Mouse (Mus musculus) limb, embryonic 14.5 days (tissue): ENCODE measurements at regions not wholly inside any gene's neighbourhood (a gene's known extent, or its start where the extent isn't known, plus 50 kb on each side); places are given as distances from the start of the nearest gene placed in this dataset.

ENCODE experiments used
- ATAC-seq: fragments of 200-750 bp; cut with Nextera tagmentation; 2 replicates; pipeline ENCODE4 v1.8.0; 2017; ENCODE audit warnings: low read depth, moderate number of reproducible peaks, moderate TSS enrichment; ENCODE audit not compliant: low FRiP score
- DNase-seq: peaks from one replicate; pipeline ENCODE4 v3.0.0-alpha.2; 2015; ENCODE audit warnings: low spot score
- H3K27ac ChIP-seq: fragments of 300-500 bp; sonication (generic); replicated peaks from 2 replicates; pipeline ENCODE4 v1.5.1; 2014; ENCODE audit warnings: low read depth, mild to moderate bottlenecking, low read length, moderate library complexity, mixed read lengths
- H3K27me3 ChIP-seq: fragments of 300-500 bp; sonication (generic); 2 replicates; pipeline ENCODE4 v1.6.1; 2014; ENCODE audit warnings: low read length, mixed read lengths; ENCODE audit not compliant: control insufficient read depth, insufficient read depth
- H3K36me3 ChIP-seq: fragments of 300-500 bp; sonication (generic); 2 replicates; pipeline ENCODE4 v1.6.1; 2014; ENCODE audit warnings: mild to moderate bottlenecking, low read length, moderate library complexity, mixed read lengths; ENCODE audit not compliant: control insufficient read depth, insufficient read depth
- H3K4me1 ChIP-seq: fragments of 300-500 bp; sonication (generic); 2 replicates; pipeline ENCODE4 v1.6.1; 2014; ENCODE audit warnings: antibody characterized with exemption, low read length, mixed read lengths; ENCODE audit not compliant: control insufficient read depth, insufficient read depth
- H3K4me2 ChIP-seq: fragments of 300-500 bp; sonication (generic); replicated peaks from 2 replicates; pipeline ENCODE4 v1.6.1; 2014; ENCODE audit warnings: low read depth, mild to moderate bottlenecking, low read length, moderate library complexity; ENCODE audit not compliant: severe bottlenecking
- H3K4me3 ChIP-seq: fragments of 300-500 bp; sonication (generic); replicated peaks from 2 replicates; pipeline ENCODE4 v1.5.1; 2014; ENCODE audit warnings: low read length
- H3K9ac ChIP-seq: fragments of 300-500 bp; sonication (generic); 2 replicates; pipeline ENCODE4 v1.6.1; 2014; ENCODE audit warnings: mild to moderate bottlenecking, low read depth, low read length, moderate library complexity; ENCODE audit not compliant: severe bottlenecking
- H3K9me3 ChIP-seq: fragments of 300-500 bp; sonication (generic); 2 replicates; pipeline ENCODE4 v1.6.1; 2016; ENCODE audit warnings: low read length; ENCODE audit not compliant: control insufficient read depth
- POLR2A ChIP-seq: fragments of 200-500 bp; IDR thresholded peaks from 2 replicates; pipeline ENCODE4 v1.8.0; 2012; ENCODE audit warnings: inconsistent platforms, mild to moderate bottlenecking, moderate library complexity, borderline replicate concordance; ENCODE audit not compliant: insufficient read depth, insufficient read length; ENCODE audit errors: extremely low read depth
- WGBS: fragments of 180-500 bp; shearing (Covaris S2); extraction: QIAGEN DNeasy Blood & Tissue Kit; methylation state at CpG from one replicate; pipeline ENCODE4 v1.1.7; 2014; 5-methylcytosine and 5-hydroxymethylcytosine counted together

GRCm38 (mm10) chr6:16213635-16214034 is 493.2 kb downstream of the Mdfic start:
- Histone ChIP-seq H3K9me3 (no peaks in the 10 kb centered on the region), H3K4me3 (no peak overlapping the region), H3K9ac (no peak overlapping the region), H3K36me3 (no peaks in the 10 kb centered on the region), H3K4me1 (no peaks in the 10 kb centered on the region), H3K27ac (no peak overlapping the region), H3K4me2 (no peak overlapping the region), H3K27me3 (no peaks in the 10 kb centered on the region)
- WGBS, result 48% methylated on average over 4 of the region's 4 CpGs
- ATAC-seq (no peak), DNase-seq (no peak)
- TF ChIP-seq POLR2A, result no peak

- Histone ChIP-seq H3K9ac (no peak overlapping the region), H3K4me3 (no peak overlapping the region), H3K27ac (no peak overlapping the region), H3K4me1 (no peaks in the 10 kb centered on the region), H3K9me3 (no peaks in the 10 kb centered on the region), H3K4me2 (no peak overlapping the region), H3K27me3 (no peaks in the 10 kb centered on the region), H3K36me3 (no peaks in the 10 kb centered on the region)
- no peak for ATAC-seq
- 30% methylated on average over 3 of the region's 3 CpGs for WGBS
- TF ChIP-seq POLR2A, result no peak
- peak; percentile 48 for DNase-seq
These were observed 500.7 kb downstream of the Mdfic start for GRCm38 (mm10) chr6:16221002-16221627.
